ENCODE assay signal across 27 mouse cellular contexts in genomic region chr5:66791161-66791560, GRCm38 (mm10). TPM values are rescaled to one million over a fixed set of nuclear protein-coding genes. Genes with fewer than 3 reads are reported as not detected.
DNase-seq lines count a peak whose midpoint lies in the region; ATAC-seq lines count a peak whose summit lies in the region.
"Had no signal": no experiment of that assay in that cellular context is flagged by ENCODE, and none has a peak within 500 bp of the region (broad histone marks: within the 10 kb centered on the region; RNA-seq: fewer than 3 reads in every experiment).

No protein-coding gene starts in this region.

- H3K9ac ChIP-seq in limb, embryonic 13.5 days: no peak overlapping the region
- H3K9ac ChIP-seq: embryonic facial prominence, embryonic 13.5 days; liver, embryonic 15.5 days; lung, embryonic 14.5 days; midbrain, embryonic 12.5 days; stomach, embryonic 15.5 days had no signal

- no peaks in the 10 kb centered on the region for H3K36me3 ChIP-seq in limb, embryonic 13.5 days
- H3K36me3 ChIP-seq in limb, embryonic 10.5 days: no peaks in the 10 kb centered on the region
- H3K36me3 ChIP-seq: embryonic facial prominence, embryonic 13.5 days; hindbrain, embryonic 10.5 days; liver, embryonic 15.5 days; midbrain, embryonic 12.5 days; stomach, embryonic 15.5 days had no signal

- H3K4me3 ChIP-seq in limb, embryonic 13.5 days: no peak overlapping the region
- no peak overlapping the region for H3K4me3 ChIP-seq in limb, embryonic 10.5 days
- H3K4me3 ChIP-seq: embryonic facial prominence, embryonic 13.5 days; erythroblast, embryonic 14.5 days; hindbrain, embryonic 10.5 days; liver, embryonic 15.5 days; midbrain, embryonic 12.5 days; stomach, embryonic 15.5 days had no signal

- peaks cover 37% of the 10 kb centered on the region for H3K4me1 ChIP-seq in limb, embryonic 13.5 days
- peaks cover 8% of the 10 kb centered on the region for H3K4me1 ChIP-seq in limb, embryonic 10.5 days
- H3K4me1 ChIP-seq: hindbrain, embryonic 10.5 days; liver, embryonic 15.5 days; midbrain, embryonic 12.5 days had no signal

- H3K27me3 ChIP-seq in limb, embryonic 13.5 days: no peaks in the 10 kb centered on the region
- no peaks in the 10 kb centered on the region for H3K27me3 ChIP-seq in limb, embryonic 10.5 days (ENCODE audit: low read depth, poor library complexity, severe bottlenecking)
- H3K27me3 ChIP-seq: CH12.LX; embryonic facial prominence, embryonic 13.5 days; liver, embryonic 15.5 days; midbrain, embryonic 12.5 days; stomach, embryonic 15.5 days had no signal

- no peak overlapping the region for H3K27ac ChIP-seq in limb, embryonic 13.5 days
- no peak overlapping the region for H3K27ac ChIP-seq in limb, embryonic 10.5 days
- H3K27ac ChIP-seq: embryonic facial prominence, embryonic 13.5 days; hindbrain, embryonic 10.5 days; liver, embryonic 15.5 days; midbrain, embryonic 12.5 days; stomach, embryonic 15.5 days had no signal

- H3K9me3 ChIP-seq in limb, embryonic 13.5 days: no peaks in the 10 kb centered on the region
- H3K9me3 ChIP-seq in limb, embryonic 10.5 days (replicated peaks): no peaks in the 10 kb centered on the region
- H3K9me3 ChIP-seq: embryonic facial prominence, embryonic 13.5 days; hindbrain, embryonic 10.5 days; liver, embryonic 15.5 days; midbrain, embryonic 12.5 days; stomach, embryonic 15.5 days had no signal

- no peak for DNase-seq in cerebellum, postnatal 4 days (ENCODE audit: low spot score in 2 of 2)
- no peak for DNase-seq in limb, embryonic 10.5 days (ENCODE audit: low spot score)
- peak; percentile 65 for DNase-seq in cerebellum, adult 9-10 months
- peak; percentile 29 to 48 for DNase-seq in cerebellum, postnatal 36 days
- no peak for DNase-seq in spleen, postnatal 36 days (ENCODE audit: low spot score in 2 of 2)
- DNase-seq in kidney, postnatal 36 days: no peak
- DNase-seq: adrenal gland, adult 2 months; adrenal gland, postnatal 36 days; embryo, embryonic 11 days; gastrocnemius, postnatal 14 days; heart, postnatal 14 days; kidney, adult 18-20 months; kidney, postnatal 4 days; lung, embryonic 14.5 days; lung, postnatal 36 days had no signal

- peak; percentile 76 for ATAC-seq in cerebellum, adult (ENCODE audit: insufficient number of reproducible peaks, low FRiP score, low TSS enrichment)
- ATAC-seq in limb, embryonic 13.5 days (ENCODE audit: low FRiP score, low read depth): 0 out of 2 replicates have a peak, but pooled peaks have one; percentile 26
- ATAC-seq: activated CD4-positive, CD25-positive, alpha-beta regulatory T cell, adult 4 months; forebrain, embryonic 16.5 days had no signal

- 59% methylated on average over 6 of the region's 6 CpGs for WGBS in limb, embryonic 13.5 days
- 76% methylated on average over 6 of the region's 6 CpGs for WGBS in limb, embryonic 10.5 days

- H3K4me2 ChIP-seq in limb, embryonic 13.5 days (replicated peaks): no peak overlapping the region
- H3K4me2 ChIP-seq: embryonic facial prominence, embryonic 13.5 days; liver, embryonic 15.5 days; lung, embryonic 14.5 days; midbrain, embryonic 12.5 days; stomach, embryonic 15.5 days had no signal

RNA-seq across cellular contexts. Expression of gene Limch1, which starts 45.5 kb away (rescaled TPM):
- 75.5 and 82.0 TPM in 2 replicates for polyA plus RNA-seq in limb, embryonic 13.5 days (2015; fragmentation: Nextera tagmentation; extraction: Ambion mirVana)
- polyA plus RNA-seq in limb, embryonic 10.5 days (2016; fragmentation: Nextera tagmentation; extraction: Ambion mirVana): 21.8 and 28.9 TPM in 2 replicates
- polyA plus RNA-seq: C2C12; erythroblast, embryonic 14.5 days had no signal

Comparison
In these comparisons a context has a peak if more than half of its experiments do, and no peak if none do; other contexts are left out.
1. DNase-seq: peak in cerebellum, adult 9-10 months (single experiment) and cerebellum, postnatal 36 days (2 of 2); none in cerebellum, postnatal 4 days (0 of 2), limb, embryonic 10.5 days (single experiment), spleen, postnatal 36 days (0 of 2) and kidney, postnatal 36 days (0 of 2).